Mouse (Mus musculus) kidney, adult 2 months (tissue): ENCODE results near the gene Crebl2.

ENCODE experiments used
- CTCF ChIP-seq: fragments of 200-500 bp; conservative IDR thresholded peaks from 2 replicates; pipeline ENCODE4 v1.5.1; 2011; ENCODE audit warnings: low read depth, mild to moderate bottlenecking, control low read depth, low read length, moderate library complexity, mixed read lengths; ENCODE audit not compliant: insufficient read depth, insufficient read length
- POLR2A ChIP-seq: fragments of 200-500 bp; IDR thresholded peaks from one replicate; pipeline ENCODE4 v1.6.1; 2011; ENCODE audit warnings: low read depth, low read length, control low read depth

DNA sequence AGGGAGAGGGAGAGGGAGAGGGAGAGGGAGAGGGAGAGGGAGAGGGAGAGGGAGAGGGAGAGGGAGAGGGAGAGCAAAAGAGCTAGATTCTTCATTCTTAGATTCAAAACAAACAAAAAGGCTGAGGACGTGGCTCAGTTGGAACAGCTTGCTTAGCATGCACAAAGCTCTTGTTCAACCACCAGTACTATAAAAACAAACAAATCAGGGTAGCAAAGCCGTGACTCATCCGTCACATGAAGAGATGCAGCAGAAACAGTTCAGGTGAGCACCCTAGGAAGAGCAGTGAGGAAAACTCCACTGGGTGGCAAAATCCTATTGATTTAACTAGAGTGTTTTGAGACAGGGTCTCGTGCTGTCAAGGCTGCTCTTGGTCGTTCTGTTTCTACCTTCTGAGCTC is 10.2 kb upstream of the Crebl2 start:
- no peak for TF ChIP-seq CTCF
- TF ChIP-seq POLR2A = no peak
